Mouse (Mus musculus) limb, embryonic 10.5 days (tissue): ENCODE data around the gene Fam189b. TPM values are rescaled to one million over a fixed set of nuclear protein-coding genes. Genes with fewer than 3 reads are reported as not detected.

Source experiments
- DNase-seq: peaks from one replicate; pipeline ENCODE4 v3.0.0-alpha.2; 2017; ENCODE audit warnings: low spot score
- H3K27ac ChIP-seq: fragments of 300-500 bp; sonication (generic); 2 replicates; pipeline ENCODE4 v1.5.1; 2016; ENCODE audit warnings: mild to moderate bottlenecking
- H3K27me3 ChIP-seq: fragments of 300-500 bp; sonication (generic); 2 replicates; pipeline ENCODE4 v1.6.1; 2016; ENCODE audit warnings: low read depth, mild to moderate bottlenecking; ENCODE audit not compliant: poor library complexity, severe bottlenecking
- H3K36me3 ChIP-seq: fragments of 300-500 bp; sonication (generic); 2 replicates; pipeline ENCODE4 v1.6.1; 2016; ENCODE audit warnings: mild to moderate bottlenecking, moderate library complexity
- H3K4me1 ChIP-seq: fragments of 300-500 bp; sonication (generic); 2 replicates; pipeline ENCODE4 v1.6.1; 2016
- H3K4me3 ChIP-seq: fragments of 300-500 bp; sonication (generic); 2 replicates; pipeline ENCODE4 v1.5.1; 2016; ENCODE audit warnings: mild to moderate bottlenecking, moderate library complexity
- H3K9me3 ChIP-seq: fragments of 300-500 bp; sonication (generic); replicated peaks from 2 replicates; pipeline ENCODE4 v1.6.1; 2016; ENCODE audit warnings: mild to moderate bottlenecking
- WGBS: fragments of 180-500 bp; shearing (Covaris S2); methylation state at CpG from one replicate; pipeline ENCODE4 v1.1.7; 2016; 5-methylcytosine and 5-hydroxymethylcytosine counted together
- polyA plus RNA-seq: library from polyadenylated mRNA; unstranded; fragments of >200 nt; fragmentation: Nextera tagmentation; extraction: Ambion mirVana; gene quantifications from 2 replicates; pipeline ENCODE4 v1.2.1, GENCODE M21; 2016

The Fam189b gene
- polyA plus RNA-seq, 1 experiment from 2014 or later, result 35.0 TPM

DNA sequence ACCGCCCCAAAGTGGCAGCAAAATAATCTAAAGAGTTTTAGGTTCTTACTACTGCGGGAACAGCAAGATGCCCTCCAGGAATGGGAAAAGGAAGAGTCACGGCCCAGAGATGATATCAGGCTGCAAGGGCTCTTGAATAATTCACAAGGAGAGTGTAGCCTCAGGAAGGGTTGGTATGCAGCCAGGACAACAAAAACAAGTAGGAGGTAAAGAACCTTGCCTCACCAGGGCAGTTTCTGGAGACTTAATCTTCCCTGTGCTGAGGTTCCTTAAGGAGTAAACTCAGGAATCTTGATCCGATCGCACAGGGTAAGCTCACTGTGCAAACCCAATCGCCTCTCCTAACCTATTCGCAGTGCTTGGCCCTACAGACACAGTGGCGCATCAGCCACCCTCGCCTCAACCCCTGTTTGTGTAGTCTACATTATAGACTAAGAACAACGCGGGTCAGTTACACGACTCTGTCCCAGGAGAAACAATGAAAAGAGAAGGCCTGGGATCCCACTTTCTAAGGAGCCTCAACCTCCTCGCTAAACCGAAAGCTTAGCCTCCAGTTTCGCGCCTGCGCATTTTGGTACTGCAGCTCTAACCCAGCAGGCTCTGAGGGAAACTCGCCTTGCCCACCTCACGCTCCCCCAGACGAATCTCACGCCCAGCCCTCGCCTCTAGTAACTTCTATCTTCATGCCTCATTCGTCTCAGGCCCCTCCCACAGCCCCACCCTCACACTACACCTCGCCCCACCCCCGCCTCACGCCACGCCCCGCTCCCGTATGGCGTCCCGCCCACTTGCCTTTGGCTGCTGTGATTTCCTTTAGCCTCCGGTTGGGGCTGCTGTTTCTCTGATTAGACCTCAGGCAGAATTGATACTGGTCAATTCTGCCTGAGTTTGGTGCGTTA is 13.3 kb downstream of the Fam189b start:
- Histone ChIP-seq H3K27me3 (no peaks in the 10 kb centered on the region), H3K4me3 (peak overlapping the region; percentile 54), H3K9me3 (no peaks in the 10 kb centered on the region), H3K36me3 (no peaks in the 10 kb centered on the region), H3K4me1 (peaks cover 16% of the 10 kb centered on the region), H3K27ac (peak overlapping the region; percentile 89)
- peak; percentile 96 for DNase-seq
- 11% methylated on average over 33 of the region's 33 CpGs for WGBS

DNA sequence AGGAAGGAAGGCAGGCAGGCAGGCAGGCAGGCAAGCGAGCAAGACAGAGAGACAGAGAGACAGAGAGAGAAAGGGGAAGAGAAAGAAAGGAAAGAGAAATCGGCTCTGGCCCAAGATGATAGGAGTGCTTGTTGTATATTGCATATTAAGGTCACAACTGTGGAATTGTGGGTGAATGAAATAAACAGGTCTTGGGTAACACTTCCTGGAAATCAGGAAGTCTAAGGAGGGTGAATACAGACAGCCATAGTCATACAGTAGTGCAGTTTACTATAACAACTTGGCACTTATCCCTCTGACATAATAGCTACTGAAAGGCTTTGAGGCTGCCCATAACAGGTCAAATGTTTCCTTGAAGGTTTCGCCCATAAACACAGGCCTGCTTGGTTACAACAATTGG is 16.9 kb downstream of the Fam189b start:
- Histone ChIP-seq H3K9me3 (no peaks in the 10 kb centered on the region), H3K27ac (no peak overlapping the region), H3K36me3 (peaks cover 11% of the 10 kb centered on the region), H3K4me3 (no peak overlapping the region), H3K27me3 (no peaks in the 10 kb centered on the region), H3K4me1 (peaks cover 21% of the 10 kb centered on the region)
- no peak for DNase-seq
- WGBS, result 86% methylated on average over 3 of the region's 3 CpGs

DNA sequence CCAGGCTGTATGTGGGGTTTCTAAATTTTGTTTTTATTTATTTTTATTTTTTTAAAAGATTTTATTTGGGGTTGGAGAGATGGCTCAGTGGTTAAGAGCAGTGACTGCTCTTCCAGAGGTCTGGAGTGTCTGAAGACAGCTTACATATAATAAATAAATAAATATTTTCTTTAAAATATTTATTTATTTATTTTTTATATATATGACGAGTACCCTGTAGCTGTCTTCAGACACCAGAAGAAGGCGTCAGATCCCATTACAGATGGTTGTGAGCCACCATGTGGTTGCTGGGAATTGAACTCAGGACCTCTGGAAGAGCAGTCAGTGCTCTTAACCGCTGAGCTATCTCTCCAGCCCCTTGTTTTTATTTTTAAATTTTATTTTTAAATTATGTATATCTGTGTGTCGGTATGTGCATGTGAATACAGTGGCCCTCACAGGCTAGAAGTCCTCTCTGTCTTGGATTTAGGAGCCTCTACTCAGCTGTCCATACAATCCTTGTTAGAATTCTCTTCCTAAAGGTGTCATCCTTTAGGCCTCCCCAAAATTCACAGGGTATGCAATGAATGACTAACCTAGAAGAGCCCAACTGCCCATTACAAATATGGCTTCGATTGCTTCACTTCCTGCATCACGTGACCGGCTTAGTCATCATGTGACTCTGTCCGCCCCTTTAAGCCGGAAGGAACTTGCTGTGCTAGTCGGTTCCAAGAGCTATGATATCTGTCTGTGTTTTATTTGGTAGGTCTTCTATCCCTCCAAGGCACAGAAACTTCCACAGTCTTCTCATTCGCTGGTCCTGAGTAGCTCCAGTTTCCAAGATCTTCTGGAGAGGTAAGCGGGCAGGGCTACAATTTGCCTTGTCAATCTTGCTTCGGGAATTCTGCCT is 19.6 kb downstream of the Fam189b start, which contains the start of gene Gba:
TSS of gene Gba (plus strand) at position 676 of the 889 bp plus-strand sequence.
- 29% methylated on average over 13 of the region's 13 CpGs for WGBS
- H3K27ac ChIP-seq, result peak within 1 kb of the TSS; percentile 73; the same call in 1 of the 2 replicates
- no peaks in the 10 kb centered on the region for H3K27me3 ChIP-seq
- no peaks in the 10 kb centered on the region for H3K9me3 ChIP-seq
- peak; percentile 91 for DNase-seq
- H3K36me3 ChIP-seq, result peaks cover 36% of the 10 kb centered on the region
- H3K4me1 ChIP-seq, result peaks cover 6% of the 10 kb centered on the region
- H3K4me3 ChIP-seq, result peak within 1 kb of the TSS; percentile 63

DNA sequence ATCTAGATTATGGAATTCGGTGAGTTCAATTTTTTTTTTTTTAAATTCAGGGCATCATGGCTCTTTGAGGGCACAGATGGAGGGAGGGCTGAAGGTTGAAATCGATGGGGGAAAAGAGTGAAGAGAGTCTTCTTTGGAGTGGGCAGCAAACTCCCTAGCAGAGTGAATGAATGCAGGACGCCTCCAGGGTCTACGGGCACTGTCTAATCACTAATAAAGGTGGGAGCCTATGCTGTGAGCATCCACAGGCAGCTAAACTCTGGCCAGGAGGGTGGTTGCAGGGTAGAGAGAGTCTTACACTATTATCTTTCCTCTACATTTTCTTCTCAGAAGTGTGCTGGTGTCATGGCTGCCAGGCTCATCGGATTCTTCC is 20.2 kb downstream of the Fam189b start:
- H3K9me3 ChIP-seq, result no peaks in the 10 kb centered on the region
- DNase-seq, result no peak
- WGBS, result 41% methylated on average over 5 of the region's 5 CpGs
- peaks cover 6% of the 10 kb centered on the region for H3K4me1 ChIP-seq
- H3K27ac ChIP-seq, result peak overlapping the region; percentile 73; the same call in 1 of the 2 replicates
- peaks cover 42% of the 10 kb centered on the region for H3K36me3 ChIP-seq
- H3K27me3 ChIP-seq, result no peaks in the 10 kb centered on the region
- H3K4me3 ChIP-seq, result peak overlapping the region; percentile 63

DNA sequence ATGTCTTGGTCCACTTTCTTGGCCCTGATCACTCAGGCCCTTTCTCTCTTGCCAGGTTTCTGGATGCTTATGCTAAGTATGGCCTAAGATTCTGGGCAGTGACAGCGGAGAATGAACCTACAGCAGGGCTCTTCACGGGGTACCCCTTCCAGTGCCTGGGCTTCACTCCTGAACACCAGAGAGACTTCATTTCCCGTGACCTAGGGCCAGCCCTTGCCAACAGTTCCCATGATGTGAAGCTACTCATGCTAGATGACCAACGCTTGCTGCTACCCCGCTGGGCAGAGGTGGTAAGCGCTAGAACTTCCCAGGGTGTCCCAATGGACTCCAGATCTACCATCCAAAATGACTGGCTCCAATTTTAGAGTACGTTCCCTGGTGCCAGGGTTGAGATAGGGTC is 23.1 kb downstream of the Fam189b start:
- Histone ChIP-seq H3K4me3 (no peak overlapping the region), H3K4me1 (peaks cover 6% of the 10 kb centered on the region), H3K9me3 (no peaks in the 10 kb centered on the region), H3K36me3 (peaks cover 72% of the 10 kb centered on the region), H3K27me3 (no peaks in the 10 kb centered on the region), H3K27ac (no peak overlapping the region)
- 92% methylated on average over 7 of the region's 7 CpGs for WGBS
- no peak for DNase-seq

DNA sequence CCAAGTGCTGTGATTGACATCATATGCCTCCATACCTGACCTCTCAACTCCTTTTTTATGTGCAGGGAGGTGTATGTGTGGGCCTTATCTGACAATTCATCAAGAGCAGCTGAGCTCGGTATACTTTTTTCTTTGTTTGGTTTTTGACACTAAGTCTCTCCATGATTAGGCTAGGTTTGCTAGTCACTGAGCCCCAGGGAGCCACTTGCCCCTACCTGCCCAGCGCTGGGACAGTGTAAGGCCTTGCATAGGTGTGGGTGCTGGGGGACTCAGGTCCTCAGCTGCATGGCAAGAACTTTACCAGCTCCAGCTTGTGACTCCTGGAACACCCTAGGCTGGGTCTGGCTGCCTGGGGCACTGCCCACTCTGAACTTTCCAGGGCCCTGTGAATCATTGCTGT is 23.8 kb downstream of the Fam189b start:
- H3K36me3 ChIP-seq, result peaks cover 76% of the 10 kb centered on the region
- WGBS, result 94% methylated on average over 2 of the region's 2 CpGs
- no peak for DNase-seq

DNA sequence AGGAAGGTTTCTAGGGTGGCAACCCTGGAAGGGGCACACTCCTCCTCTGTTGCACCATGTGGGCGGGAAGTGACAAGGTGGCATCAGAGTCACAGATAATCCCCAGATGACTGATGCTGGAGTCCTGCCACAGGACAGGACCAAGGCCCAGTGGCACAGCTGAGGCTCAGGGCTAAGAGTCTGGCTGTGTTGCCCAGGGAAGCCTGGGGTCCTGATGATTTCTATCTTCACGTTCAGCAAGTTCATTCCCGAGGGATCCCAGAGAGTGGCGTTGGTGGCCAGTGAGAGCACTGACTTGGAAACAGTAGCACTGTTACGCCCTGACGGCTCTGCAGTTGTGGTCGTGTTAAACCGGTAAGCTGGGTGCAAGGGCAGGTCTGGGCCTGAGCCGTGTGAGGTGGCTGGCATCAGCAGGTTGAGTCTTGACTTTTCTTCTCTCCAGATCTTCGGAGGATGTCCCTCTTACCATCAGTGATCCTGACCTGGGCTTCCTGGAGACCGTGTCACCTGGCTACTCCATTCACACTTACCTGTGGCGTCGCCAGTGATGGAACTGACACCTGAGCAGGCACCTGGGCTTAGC is 25.2 kb downstream of the Fam189b start:
- H3K27me3 ChIP-seq, result no peaks in the 10 kb centered on the region
- peaks cover 12% of the 10 kb centered on the region for H3K4me1 ChIP-seq
- peaks cover 84% of the 10 kb centered on the region for H3K36me3 ChIP-seq
- no peaks in the 10 kb centered on the region for H3K9me3 ChIP-seq
- no peak overlapping the region for H3K27ac ChIP-seq
- H3K4me3 ChIP-seq, result no peak overlapping the region
- 93% methylated on average over 13 of the region's 13 CpGs for WGBS
- no peak for DNase-seq

More for the DNA sequence above, 23.8 kb downstream of the Fam189b start:
- no peaks in the 10 kb centered on the region for H3K27me3 ChIP-seq
- H3K4me1 ChIP-seq, result peaks cover 6% of the 10 kb centered on the region
- no peak overlapping the region for H3K4me3 ChIP-seq
- H3K9me3 ChIP-seq, result no peaks in the 10 kb centered on the region
- no peak overlapping the region for H3K27ac ChIP-seq

DNA sequence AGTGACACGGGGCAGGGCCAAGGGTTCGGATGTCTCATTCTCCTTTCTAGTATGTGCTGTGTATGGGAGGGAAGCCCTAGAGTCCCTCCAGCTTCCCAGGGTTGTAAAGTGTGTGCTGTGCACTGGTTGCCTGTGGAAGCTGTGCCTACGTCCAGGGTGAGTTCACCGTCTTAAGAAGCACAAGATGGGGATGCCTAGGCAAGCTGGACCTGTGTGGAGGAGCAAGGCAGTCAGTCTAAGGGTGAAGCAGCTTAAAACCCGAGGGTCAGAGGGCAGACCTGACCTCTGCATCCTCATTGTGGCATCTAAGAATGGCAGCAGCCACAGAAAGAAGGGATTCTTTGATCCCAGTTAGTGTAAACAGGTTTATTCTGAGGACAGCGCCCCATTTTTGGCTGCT is 25.8 kb downstream of the Fam189b start:
- H3K27me3 ChIP-seq, result no peaks in the 10 kb centered on the region
- peaks cover 84% of the 10 kb centered on the region for H3K36me3 ChIP-seq
- H3K4me1 ChIP-seq, result peaks cover 10% of the 10 kb centered on the region
- 92% methylated on average over 6 of the region's 6 CpGs for WGBS
- no peak for DNase-seq
- no peak overlapping the region for H3K27ac ChIP-seq
- H3K9me3 ChIP-seq, result no peaks in the 10 kb centered on the region
- H3K4me3 ChIP-seq, result no peak overlapping the region

DNA sequence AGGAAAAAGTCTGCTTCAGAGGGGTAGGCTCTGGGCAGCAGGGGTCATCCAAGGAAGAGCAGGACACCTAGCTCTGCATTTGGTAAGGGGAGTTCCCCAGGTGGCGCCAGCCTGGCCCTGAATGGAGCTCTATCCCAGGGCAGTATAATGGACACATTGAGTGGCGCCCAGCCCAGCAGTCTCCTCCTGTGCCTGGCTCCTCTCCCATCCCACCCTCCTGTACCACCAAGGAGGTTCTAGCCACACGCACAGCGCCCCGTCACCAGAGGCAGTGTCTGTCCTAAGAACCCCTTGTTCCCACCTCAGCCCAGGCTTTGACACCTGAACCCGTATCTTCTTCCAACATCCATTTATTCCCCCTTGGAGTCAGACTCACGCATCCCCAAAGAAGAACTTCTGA is 26.8 kb downstream of the Fam189b start:
- H3K27ac ChIP-seq, result no peak overlapping the region
- H3K36me3 ChIP-seq, result peaks cover 75% of the 10 kb centered on the region
- H3K4me3 ChIP-seq, result no peak overlapping the region
- no peaks in the 10 kb centered on the region for H3K9me3 ChIP-seq
- H3K4me1 ChIP-seq, result peaks cover 16% of the 10 kb centered on the region
- H3K27me3 ChIP-seq, result no peaks in the 10 kb centered on the region
- WGBS, result 94% methylated on average over 7 of the region's 7 CpGs
- no peak for DNase-seq

DNA sequence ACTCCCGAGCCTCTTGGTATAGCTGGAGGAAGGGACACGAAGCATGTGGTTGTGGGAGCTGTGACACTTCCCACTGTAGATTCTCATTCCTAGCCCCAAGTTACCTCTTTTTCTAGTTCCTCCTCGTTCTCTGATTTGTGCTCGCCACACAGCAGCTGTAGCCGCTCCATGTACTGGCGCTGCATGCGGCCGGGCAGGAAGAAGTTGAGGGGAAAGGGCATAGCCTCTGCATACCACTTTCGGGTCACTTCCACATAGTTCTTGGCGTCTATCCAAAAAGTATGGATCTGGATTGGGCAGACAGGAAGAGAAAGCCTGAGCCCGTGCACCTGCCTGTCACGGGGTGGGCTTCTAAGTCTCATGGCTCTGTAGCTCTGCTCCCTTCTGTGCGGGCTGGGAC is 27.2 kb downstream of the Fam189b start:
- DNase-seq, result no peak
- 93% methylated on average over 13 of the region's 13 CpGs for WGBS
- Histone ChIP-seq H3K4me1 (peaks cover 20% of the 10 kb centered on the region), H3K4me3 (no peak overlapping the region), H3K36me3 (peaks cover 72% of the 10 kb centered on the region), H3K9me3 (no peaks in the 10 kb centered on the region), H3K27me3 (no peaks in the 10 kb centered on the region), H3K27ac (no peak overlapping the region)

DNA sequence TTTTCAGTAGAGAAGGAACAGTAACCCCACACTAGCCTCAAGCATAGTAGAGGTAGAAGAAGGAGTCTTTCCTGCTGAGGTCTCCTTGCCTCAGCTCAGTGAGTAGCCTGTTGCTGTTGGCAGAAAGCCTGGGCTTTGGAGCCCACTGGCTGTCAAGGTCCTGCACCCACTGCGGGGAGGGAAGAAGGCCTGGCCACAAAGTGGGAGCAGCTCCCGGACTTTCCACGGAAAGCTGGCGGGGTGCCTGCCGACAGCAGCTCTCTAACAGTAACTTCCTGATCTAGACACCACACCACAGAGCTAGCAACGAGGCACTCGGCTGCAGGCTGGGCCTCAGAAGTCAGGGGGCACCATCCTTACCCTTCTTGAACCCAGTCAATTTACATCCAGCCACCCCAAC is 27.8 kb downstream of the Fam189b start:
- WGBS, result 83% methylated on average over 7 of the region's 7 CpGs
- Histone ChIP-seq H3K27me3 (no peaks in the 10 kb centered on the region), H3K4me3 (no peak overlapping the region), H3K9me3 (no peaks in the 10 kb centered on the region), H3K27ac (no peak overlapping the region), H3K4me1 (peaks cover 26% of the 10 kb centered on the region), H3K36me3 (peaks cover 66% of the 10 kb centered on the region)
- no peak for DNase-seq

DNA sequence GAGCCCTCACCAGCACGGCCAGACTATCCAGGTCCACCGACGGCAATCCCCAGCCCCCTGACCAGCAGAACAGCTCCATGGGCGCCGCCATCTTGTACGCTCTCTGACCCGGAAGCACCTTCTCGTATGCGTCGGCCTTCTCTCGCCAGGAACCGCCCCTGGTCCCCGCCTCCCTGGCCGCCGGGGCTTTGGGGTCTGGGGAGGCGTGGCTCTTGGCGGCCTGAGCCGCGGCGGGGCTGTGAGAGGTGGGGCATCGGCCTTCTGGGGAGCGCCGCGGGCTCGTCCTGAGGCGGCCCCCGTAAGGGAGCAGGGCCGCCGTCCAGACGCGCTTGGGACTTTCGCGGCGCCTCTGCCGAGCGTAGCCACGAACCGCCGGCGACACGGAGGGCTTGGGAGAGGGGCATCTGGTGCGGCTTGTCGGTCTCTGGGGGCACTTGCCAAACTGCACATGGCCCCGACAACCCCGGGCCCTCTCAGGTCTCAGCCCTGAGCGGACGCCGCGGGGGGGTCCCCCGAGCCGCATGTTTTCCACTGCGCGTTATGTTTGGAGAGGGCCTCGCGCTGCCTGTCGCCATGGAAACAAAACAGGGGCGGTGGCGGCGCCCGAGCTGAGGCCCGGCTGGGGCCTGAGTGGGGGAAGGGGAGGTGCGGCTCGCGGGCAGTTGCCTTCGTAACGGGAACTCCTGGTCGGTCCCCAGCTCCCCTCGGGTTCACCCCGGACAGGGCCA is 31.0 kb downstream of the Fam189b start:
- Histone ChIP-seq H3K4me1 (peaks cover 34% of the 10 kb centered on the region), H3K9me3 (no peaks in the 10 kb centered on the region), H3K27me3 (no peaks in the 10 kb centered on the region), H3K4me3 (peak overlapping the region; percentile 78), H3K36me3 (peaks cover 36% of the 10 kb centered on the region), H3K27ac (peak overlapping the region; percentile 96)
- peak; percentile 94 for DNase-seq
- whole genome bisulfite sequencing, result under 1% methylated on average over 69 of the region's 69 CpGs
